Mouse (Mus musculus) heart, postnatal 25 days (tissue): ENCODE measurements around the gene Plekha4. TPM values are rescaled to one million over a fixed set of nuclear protein-coding genes. Genes with fewer than 3 reads are reported as not detected.
"Not testable (repeated sequence)": the region's sequence is repeated elsewhere in the genome, so short reads cannot be mapped to it uniquely, and the experiment has no call there.

Source experiments
- DNase-seq: peaks from one replicate; pipeline ENCODE4 v3.0.0; 2022; ENCODE audit warnings: low spot score
- intact Hi-C: fragments of 180-260 bp; cut with DNase I; formaldehyde crosslinking; loops from one replicate; pipeline ENCODE4 v1.15.1; 2025
- total RNA-seq, 2 experiments: library from RNA; stranded (reverse); gene quantifications; 2 replicates each; pipeline ENCODE4 v1.2.3; 2021

Gene Plekha4
- 1 to 10 TPM; 2.2 to 4.7 TPM for total RNA-seq

- DNase-seq, result peak; percentile 95
- intact Hi-C loops, result no loop called here
These were observed at the start of gene Plekha4, which contains the start of gene Ppp1r15a for GRCm38 (mm10) chr7:45525809-45526473. Gene Plekha4 (plus strand): TSS chr7:45526330. Gene Ppp1r15a (minus strand): TSS chr7:45526268.

GRCm38 (mm10) chr7:45476453-45476852 is 49.7 kb upstream of the Plekha4 start:
- intact Hi-C loops, result loop anchor here (2.0 to 10.0 kb wide), 2 partner anchors 46 to 208 kb away; partner anchors contain the start of gene Ntn5
- DNase-seq, result no peak

- no peak for DNase-seq
- intact Hi-C loops, result loop anchor here (2.0 to 10.0 kb wide), 2 partner anchors 46 to 208 kb away; partner anchors contain the start of gene Ntn5
These were observed 49.1 kb upstream of the Plekha4 start for GRCm38 (mm10) chr7:45477003-45477402.

- no peak for DNase-seq
- intact Hi-C loops, result loop anchor here (2.0 to 10.0 kb wide), 2 partner anchors 38 to 206 kb away; partner anchors contain the start of gene Ntn5
These were observed 47.4 kb upstream of the Plekha4 start for GRCm38 (mm10) chr7:45478774-45479173.

GRCm38 (mm10) chr7:45480310-45480709 is 45.8 kb upstream of the Plekha4 start:
- DNase-seq, intact Hi-C loops: not testable (repeated sequence)

- no peak for DNase-seq
- intact Hi-C loops, result no loop called here
These were observed 44.7 kb upstream of the Plekha4 start, which contains the start of gene Tulp2 for GRCm38 (mm10) chr7:45481374-45481927. Gene Tulp2 (plus strand): TSS chr7:45481877.

- no peak for DNase-seq
- intact Hi-C loops, result no loop called here
These were observed 44.0 kb upstream of the Plekha4 start for GRCm38 (mm10) chr7:45482166-45482565.

GRCm38 (mm10) chr7:45484985-45485384 is 41.1 kb upstream of the Plekha4 start:
- intact Hi-C loops, DNase-seq: not testable (repeated sequence)

- intact Hi-C loops, result no loop called here
These were observed 40.0 kb upstream of the Plekha4 start for GRCm38 (mm10) chr7:45486158-45486557.

GRCm38 (mm10) chr7:45486761-45487415 is 39.2 kb upstream of the Plekha4 start, which contains the start of gene Gm45808:
Gene Gm45808 (minus strand): TSS chr7:45486811.
- DNase-seq, result no peak
- intact Hi-C loops, result no loop called here

More at GRCm38 (mm10) chr7:45486158-45486557, 40.0 kb upstream of the Plekha4 start:
- DNase-seq, result no peak

- intact Hi-C loops, result no loop called here
- no peak for DNase-seq
These were observed 38.3 kb upstream of the Plekha4 start for GRCm38 (mm10) chr7:45487861-45488292.

- intact Hi-C loops, result no loop called here
- DNase-seq, result peak; percentile 50
These were observed 37.6 kb upstream of the Plekha4 start, which contains the start of gene Dhdh for GRCm38 (mm10) chr7:45488293-45489204. Gene Dhdh (minus strand): TSS chr7:45488805.

GRCm38 (mm10) chr7:45489578-45489977 is 36.6 kb upstream of the Plekha4 start:
- intact Hi-C loops, result no loop called here
- no peak for DNase-seq

GRCm38 (mm10) chr7:45490822-45491221 is 35.3 kb upstream of the Plekha4 start:
- intact Hi-C loops, result no loop called here
- DNase-seq, result no peak

- intact Hi-C loops, result no loop called here
- DNase-seq, result no peak
These were observed 34.9 kb upstream of the Plekha4 start for GRCm38 (mm10) chr7:45491264-45491663.

GRCm38 (mm10) chr7:45492225-45492844 is 33.8 kb upstream of the Plekha4 start:
- DNase-seq, result no peak
- intact Hi-C loops, result no loop called here

- intact Hi-C loops, result no loop called here
- no peak for DNase-seq
These were observed 33.2 kb upstream of the Plekha4 start for GRCm38 (mm10) chr7:45492951-45493350.

- intact Hi-C loops, result no loop called here
- no peak for DNase-seq
These were observed 31.6 kb upstream of the Plekha4 start for GRCm38 (mm10) chr7:45494548-45494947.

GRCm38 (mm10) chr7:45498427-45498826 is 27.7 kb upstream of the Plekha4 start:
- intact Hi-C loops, result no loop called here
- DNase-seq, result no peak
